Mouse (Mus musculus) bone marrow macrophage, adult 2 months (primary cell): ENCODE data around the gene Fam170b.

Experiments
- CTCF ChIP-seq: IDR thresholded peaks from 2 replicates; pipeline ENCODE4 v1.5.1; 2012; ENCODE audit warnings: low read depth, mild to moderate bottlenecking, low read length, moderate library complexity
- POLR2A ChIP-seq: IDR thresholded peaks from 2 replicates; pipeline ENCODE4 v1.6.1; 2012; ENCODE audit warnings: mild to moderate bottlenecking, low read depth, low read length, borderline replicate concordance

DNA sequence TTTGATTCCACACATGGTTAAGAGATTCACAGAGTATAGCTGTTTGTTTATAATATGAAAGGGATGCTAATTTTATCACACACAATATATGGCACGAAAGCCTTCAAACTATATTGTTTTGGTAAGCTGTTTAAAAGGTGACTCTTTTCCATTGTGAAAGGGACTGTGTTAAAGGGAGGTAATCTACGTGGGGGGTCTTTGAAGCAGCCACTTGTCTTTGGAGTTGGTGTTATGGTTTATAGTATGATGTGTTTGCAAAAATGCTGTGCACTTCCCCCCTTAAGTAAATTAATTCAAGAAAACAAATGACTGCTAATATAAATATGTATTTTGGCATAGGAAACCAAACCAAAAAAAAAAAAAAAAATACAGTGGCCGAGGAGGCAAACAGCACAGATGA, 31.6 kb downstream of the Fam170b start:
- TF ChIP-seq CTCF: no peak
- no peak for TF ChIP-seq POLR2A
